Mouse (Mus musculus) gastrocnemius, postnatal 25 days (tissue): ENCODE measurements around the gene Helb. TPM values are rescaled to one million over a fixed set of nuclear protein-coding genes. Genes with fewer than 3 reads are reported as not detected.
A peak's percentile ranks its signal among the peaks of the same experiment; 100 is the strongest.

Source experiments
- DNase-seq: peaks from one replicate; pipeline ENCODE4 v3.0.0; 2022
- total RNA-seq, 2 experiments: library from RNA; stranded (reverse); gene quantifications; 1 replicate in 1 of 2; 2 replicates in 1 of 2; pipeline ENCODE4 v1.2.3; 2021

Gene Helb
- total RNA-seq, 2 experiments from 2014 or later, result 6.6 to 9.2 TPM

GRCm38 (mm10) chr10:120092548-120092947, 20.2 kb downstream of the Helb start:
- no peak for DNase-seq

DNA sequence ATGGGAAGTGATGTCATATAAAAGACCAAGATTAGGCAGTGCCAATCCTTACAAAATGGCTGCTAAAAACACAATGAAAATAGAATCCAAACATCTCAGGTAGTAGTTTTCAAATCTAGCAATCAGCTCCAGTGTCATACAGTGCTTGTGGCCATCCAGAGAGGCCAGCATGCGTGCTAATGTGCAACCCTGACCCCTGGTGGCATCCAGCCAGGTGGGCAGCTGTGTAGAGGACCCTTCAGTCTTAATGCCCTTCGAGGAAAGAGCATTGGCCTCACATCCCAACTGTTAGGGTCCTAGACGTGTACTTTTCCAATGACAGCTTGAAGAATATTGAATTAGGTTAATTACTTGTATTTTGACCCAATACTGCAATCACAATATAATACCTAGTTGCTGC, 34.9 kb downstream of the Helb start:
- no peak for DNase-seq

- DNase-seq, result no peak
Measured at GRCm38 (mm10) chr10:120066319-120066718, 46.5 kb downstream of the Helb start.

GRCm38 (mm10) chr10:120064424-120064823, 48.4 kb downstream of the Helb start:
- peak; percentile 12 for DNase-seq

DNA sequence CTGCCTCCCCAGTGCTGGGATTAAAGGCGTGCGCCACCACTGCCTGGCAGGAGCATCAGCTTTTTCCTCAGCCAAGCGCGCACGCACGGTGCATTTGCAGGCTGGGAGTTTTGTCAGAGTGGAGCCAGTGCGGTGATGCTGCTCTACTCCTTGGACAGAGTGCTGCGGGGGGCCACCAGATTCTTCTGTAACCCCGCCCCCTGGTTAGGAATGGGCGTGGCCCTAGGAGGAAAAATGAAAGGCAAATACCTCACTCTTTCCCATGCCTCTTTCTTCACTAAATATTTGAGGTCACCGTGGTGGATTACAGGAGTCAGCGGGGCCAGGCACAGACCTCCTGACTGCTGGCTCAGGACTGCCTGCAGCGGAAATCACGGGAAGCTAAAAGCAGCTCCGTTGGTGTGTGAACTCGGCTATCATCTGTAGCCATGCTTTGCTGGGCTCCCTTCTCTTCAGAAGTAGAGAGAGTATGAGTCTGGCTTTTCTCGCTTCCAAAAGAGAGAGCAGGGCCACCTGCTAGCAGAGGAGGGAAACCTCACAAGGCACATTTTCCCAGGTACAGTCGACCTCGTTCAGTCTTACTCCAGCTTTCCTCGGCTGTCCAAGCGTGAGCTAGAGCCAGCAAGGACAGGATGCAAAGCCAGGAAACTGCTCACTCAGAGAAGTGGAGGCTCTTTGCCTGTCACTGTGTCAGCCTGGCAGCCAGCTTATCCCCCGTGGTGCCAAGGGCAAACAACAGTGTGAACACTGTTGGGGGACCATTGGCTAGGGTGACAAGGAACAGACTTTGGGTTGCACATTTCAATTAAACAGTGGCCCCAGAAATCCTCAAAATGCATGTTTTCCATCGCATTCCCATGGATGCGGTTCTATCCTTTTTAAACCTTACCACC, 51.3 kb downstream of the Helb start:
- DNase-seq, result no peak

GRCm38 (mm10) chr10:120060579-120061237, 52.1 kb downstream of the Helb start:
- no peak for DNase-seq

- DNase-seq, result no peak
Measured at GRCm38 (mm10) chr10:120044714-120045234, 68.0 kb downstream of the Helb start.

DNA sequence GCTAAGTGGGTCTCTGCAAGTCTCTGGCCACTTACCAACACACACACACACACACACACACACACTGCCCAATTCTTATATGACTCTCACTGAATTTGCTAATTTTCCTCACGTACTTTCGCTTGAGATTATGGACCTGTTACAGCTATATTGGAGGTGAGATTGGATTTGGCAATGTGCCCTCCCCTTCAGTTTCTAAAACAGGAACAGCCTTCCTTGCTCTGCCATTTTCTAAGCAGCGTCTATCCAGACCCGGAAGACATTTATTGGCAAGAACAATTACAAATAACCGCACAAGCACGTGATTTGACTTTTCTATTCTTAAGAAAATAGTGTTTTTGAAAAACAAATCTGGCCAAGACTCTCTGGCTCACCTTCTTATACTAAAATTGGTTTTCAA, 68.5 kb downstream of the Helb start:
- no peak for DNase-seq

GRCm38 (mm10) chr10:120038194-120038593, 74.6 kb downstream of the Helb start:
- no peak for DNase-seq

DNA sequence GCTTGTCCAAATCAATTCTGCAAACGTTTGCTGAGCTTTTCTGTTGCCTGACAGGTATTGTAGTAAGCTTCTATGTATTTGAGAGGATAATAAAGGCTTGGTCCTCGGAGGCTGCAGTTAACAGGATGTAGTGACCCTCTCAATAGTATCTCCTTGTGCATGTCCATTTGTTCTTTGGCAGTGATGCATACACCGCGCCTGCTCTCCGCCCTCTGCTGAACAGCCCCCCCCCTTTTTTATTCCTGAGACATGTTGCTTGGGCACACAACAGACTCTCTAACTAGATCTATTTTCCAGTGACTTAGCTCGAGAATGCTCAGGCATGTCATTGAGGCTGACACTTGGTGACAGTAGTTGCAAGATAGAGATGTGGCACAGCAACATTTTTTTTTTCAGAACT, 77.0 kb downstream of the Helb start:
- no peak for DNase-seq

GRCm38 (mm10) chr10:120035211-120035733, 77.5 kb downstream of the Helb start:
- no peak for DNase-seq

DNA sequence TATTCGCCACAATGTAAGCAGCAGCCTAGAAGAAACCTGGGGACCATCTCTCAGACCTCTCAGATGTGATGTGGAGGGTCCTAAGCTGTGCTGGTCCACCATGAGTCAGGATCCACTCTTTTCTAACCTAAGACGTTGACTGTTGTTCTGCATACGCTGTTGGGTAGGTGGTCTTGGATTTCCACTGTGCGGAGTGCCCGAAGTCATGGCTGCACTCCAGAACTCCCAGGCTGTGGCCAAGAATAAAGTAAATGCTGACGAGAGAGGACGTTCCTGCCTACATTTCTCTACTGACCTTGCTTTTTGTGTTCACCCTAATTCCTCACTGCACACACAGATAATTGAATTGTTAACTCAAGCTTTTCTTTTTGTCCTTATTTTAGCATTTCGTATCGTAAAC, 78.9 kb downstream of the Helb start:
- no peak for DNase-seq

Other genes with a start within 250 kb of the Helb start
- gene Tmbim4, start 88.6 kb upstream of the Helb start, total RNA-seq, result 10 to 100 TPM; 68.5 to 86.3 TPM
- 1 to 10 TPM; 1.6 to 3.1 TPM for gene Irak3, start 89.1 kb upstream of the Helb start, total RNA-seq
- gene Llph, start 114.1 kb upstream of the Helb start, total RNA-seq, result 10 to 100 TPM; 11.4 to 12.8 TPM